Mouse (Mus musculus) intestine, postnatal 0 days (tissue): ENCODE measurements around the gene Atxn7l3. TPM values are rescaled to one million over a fixed set of nuclear protein-coding genes. Genes with fewer than 3 reads are reported as not detected.

ENCODE experiments used
- ATAC-seq: fragments of 200-750 bp; cut with Nextera tagmentation; 2 replicates; pipeline ENCODE4 v1.8.0; 2017; ENCODE audit warnings: mild to moderate bottlenecking, moderate TSS enrichment, moderate library complexity
- H3K27ac ChIP-seq: fragments of 300-500 bp; sonication (generic); 2 replicates; pipeline ENCODE4 v1.5.1; 2014; ENCODE audit warnings: mild to moderate bottlenecking, low read depth, low read length, moderate library complexity
- H3K27me3 ChIP-seq: fragments of 300-500 bp; sonication (generic); replicated peaks from 2 replicates; pipeline ENCODE4 v1.6.1; 2014; ENCODE audit warnings: low read length, mixed read lengths; ENCODE audit not compliant: control insufficient read depth, insufficient read depth
- H3K36me3 ChIP-seq: fragments of 300-500 bp; sonication (generic); 2 replicates; pipeline ENCODE4 v1.6.1; 2014; ENCODE audit warnings: mild to moderate bottlenecking, moderate library complexity; ENCODE audit not compliant: control insufficient read depth, insufficient read depth
- H3K4me1 ChIP-seq: fragments of 300-500 bp; sonication (generic); replicated peaks from 2 replicates; pipeline ENCODE4 v1.6.1; 2014; ENCODE audit warnings: antibody characterized with exemption, low read length, mixed read lengths; ENCODE audit not compliant: control insufficient read depth, insufficient read depth
- H3K4me2 ChIP-seq: fragments of 300-500 bp; sonication (generic); replicated peaks from 2 replicates; pipeline ENCODE4 v1.6.1; 2014; ENCODE audit warnings: low read depth, mild to moderate bottlenecking, moderate library complexity
- H3K4me3 ChIP-seq: fragments of 300-500 bp; sonication (generic); 2 replicates; pipeline ENCODE4 v1.5.1; 2014; ENCODE audit warnings: low read depth, low read length
- H3K9ac ChIP-seq: fragments of 300-500 bp; sonication (generic); 2 replicates; pipeline ENCODE4 v1.6.1; 2014; ENCODE audit warnings: mild to moderate bottlenecking, low read depth, low read length
- H3K9me3 ChIP-seq: fragments of 300-500 bp; sonication (generic); 2 replicates; pipeline ENCODE4 v1.6.1; 2016; ENCODE audit warnings: mixed run types; ENCODE audit not compliant: control insufficient read depth
- CTCF ChIP-seq: sonication (generic); IDR thresholded peaks from 2 replicates; pipeline ENCODE4 v1.5.1; 2016; ENCODE audit warnings: low read depth, mild to moderate bottlenecking, control low read depth, antibody characterized with exemption, moderate library complexity
- WGBS: fragments of 180-500 bp; shearing (Covaris S2); extraction: QIAGEN DNeasy Blood & Tissue Kit; methylation state at CpG from one replicate; pipeline ENCODE4 v1.1.7; 2014; 5-methylcytosine and 5-hydroxymethylcytosine counted together
- polyA plus RNA-seq: library from polyadenylated mRNA; unstranded; fragments of >200 nt; fragmentation: Nextera tagmentation; extraction: Ambion mirVana; gene quantifications from 2 replicates; pipeline ENCODE4 v1.2.1, GENCODE M21; 2015

The Atxn7l3 gene
- polyA plus RNA-seq, 1 experiment from 2014 or later: 8.6 TPM

GRCm38 (mm10) chr11:102317298-102317900 lies 21.0 kb upstream of the Atxn7l3 start:
- TF ChIP-seq CTCF: peak; percentile 34; the same call in 1 of the 2 replicates
- ATAC-seq: peak; percentile 61
- Histone ChIP-seq H3K9ac (peak overlapping the region; percentile 98), H3K4me3 (peak overlapping the region; percentile 97), H3K9me3 (no peaks in the 10 kb centered on the region), H3K4me2 (peak overlapping the region; percentile 89), H3K36me3 (peaks cover 23% of the 10 kb centered on the region), H3K4me1 (no peaks in the 10 kb centered on the region), H3K27me3 (no peaks in the 10 kb centered on the region), H3K27ac (peak overlapping the region; percentile 99)
- WGBS: 2% methylated on average over 67 of the region's 87 CpGs

GRCm38 (mm10) chr11:102316572-102317297 lies 20.3 kb upstream of the Atxn7l3 start:
- peaks cover 29% of the 10 kb centered on the region for H3K36me3 ChIP-seq
- H3K4me1 ChIP-seq: no peaks in the 10 kb centered on the region
- peak; percentile 66 for ATAC-seq
- H3K4me2 ChIP-seq: peak overlapping the region; percentile 89
- H3K27ac ChIP-seq: peak overlapping the region; percentile 99
- no peaks in the 10 kb centered on the region for H3K9me3 ChIP-seq
- TF ChIP-seq CTCF: peak; percentile 38
- WGBS: under 1% methylated on average over 56 of the region's 80 CpGs
- peak overlapping the region; percentile 97 for H3K4me3 ChIP-seq
- H3K27me3 ChIP-seq: no peaks in the 10 kb centered on the region
- peak overlapping the region; percentile 98 for H3K9ac ChIP-seq

- TF ChIP-seq CTCF: no peak
- H3K27ac ChIP-seq: peak overlapping the region; percentile 99
- peaks cover 36% of the 10 kb centered on the region for H3K36me3 ChIP-seq
- peak overlapping the region; percentile 89 for H3K4me2 ChIP-seq
- H3K9me3 ChIP-seq: no peaks in the 10 kb centered on the region
- H3K27me3 ChIP-seq: no peaks in the 10 kb centered on the region
- H3K9ac ChIP-seq: peak overlapping the region; percentile 98
- H3K4me3 ChIP-seq: peak overlapping the region; percentile 97
- H3K4me1 ChIP-seq: no peaks in the 10 kb centered on the region; the same call in 1 of the 2 replicates
- 10% methylated on average over 14 of the region's 14 CpGs for WGBS
- ATAC-seq: no peak
Measured at GRCm38 (mm10) chr11:102315690-102316571, 19.5 kb upstream of the Atxn7l3 start.

GRCm38 (mm10) chr11:102314321-102314720 lies 17.9 kb upstream of the Atxn7l3 start:
- no peak overlapping the region for H3K27ac ChIP-seq
- no peak overlapping the region for H3K9ac ChIP-seq
- peaks cover 40% of the 10 kb centered on the region for H3K36me3 ChIP-seq
- no peaks in the 10 kb centered on the region for H3K9me3 ChIP-seq
- H3K4me1 ChIP-seq: no peaks in the 10 kb centered on the region; the same call in 1 of the 2 replicates
- H3K4me2 ChIP-seq: no peak overlapping the region
- 73% methylated on average over 12 of the region's 12 CpGs for WGBS
- H3K4me3 ChIP-seq: no peak overlapping the region
- no peak for ATAC-seq
- TF ChIP-seq CTCF: no peak
- no peaks in the 10 kb centered on the region for H3K27me3 ChIP-seq

- Histone ChIP-seq H3K4me1 (no peaks in the 10 kb centered on the region; the same call in 1 of the 2 replicates), H3K9ac (no peak overlapping the region), H3K27ac (no peak overlapping the region), H3K36me3 (peaks cover 46% of the 10 kb centered on the region), H3K4me2 (no peak overlapping the region), H3K4me3 (no peak overlapping the region), H3K9me3 (no peaks in the 10 kb centered on the region), H3K27me3 (no peaks in the 10 kb centered on the region)
- TF ChIP-seq CTCF: no peak
- ATAC-seq: no peak
- WGBS: 82% methylated on average over 6 of the region's 6 CpGs
Measured at GRCm38 (mm10) chr11:102312586-102312985, 16.2 kb upstream of the Atxn7l3 start.

GRCm38 (mm10) chr11:102311966-102312365 lies 15.5 kb upstream of the Atxn7l3 start:
- WGBS: 90% methylated on average over 4 of the region's 4 CpGs

More at GRCm38 (mm10) chr11:102311966-102312365, 15.5 kb upstream of the Atxn7l3 start:
- no peak for ATAC-seq
- no peak for TF ChIP-seq CTCF
- Histone ChIP-seq H3K27ac (no peak overlapping the region), H3K9me3 (no peaks in the 10 kb centered on the region), H3K36me3 (peaks cover 51% of the 10 kb centered on the region), H3K4me2 (no peak overlapping the region), H3K9ac (no peak overlapping the region), H3K27me3 (no peaks in the 10 kb centered on the region), H3K4me1 (no peaks in the 10 kb centered on the region; the same call in 1 of the 2 replicates), H3K4me3 (no peak overlapping the region)
